Mouse (Mus musculus) hindbrain, embryonic 11.5 days (tissue): ENCODE data around the gene Pbrm1. TPM values are rescaled to one million over a fixed set of nuclear protein-coding genes. Genes with fewer than 3 reads are reported as not detected.

Source experiments
- ATAC-seq: fragments of 200-750 bp; cut with Nextera tagmentation; 2 replicates; pipeline ENCODE4 v1.8.0; 2017; ENCODE audit warnings: mild to moderate bottlenecking, moderate TSS enrichment, moderate library complexity; ENCODE audit not compliant: low FRiP score
- DNase-seq: peaks from one replicate; pipeline ENCODE4 v3.0.0-alpha.2; 2015; ENCODE audit warnings: low spot score
- H3K27ac ChIP-seq: fragments of 300-500 bp; sonication (generic); 2 replicates; pipeline ENCODE4 v1.5.1; 2014; ENCODE audit warnings: mild to moderate bottlenecking, low read depth, low read length
- H3K27me3 ChIP-seq: fragments of 300-500 bp; sonication (generic); 2 replicates; pipeline ENCODE4 v1.6.1; 2014; ENCODE audit warnings: mild to moderate bottlenecking, low read length, moderate library complexity, mixed read lengths; ENCODE audit not compliant: control insufficient read depth, insufficient read depth
- H3K36me3 ChIP-seq: fragments of 300-500 bp; sonication (generic); 2 replicates; pipeline ENCODE4 v1.6.1; 2014; ENCODE audit warnings: mild to moderate bottlenecking, low read length, moderate library complexity, mixed read lengths; ENCODE audit not compliant: control insufficient read depth, insufficient read depth
- H3K4me1 ChIP-seq: fragments of 300-500 bp; sonication (generic); replicated peaks from 2 replicates; pipeline ENCODE4 v1.6.1; 2014; ENCODE audit warnings: low read length, mixed read lengths; ENCODE audit not compliant: control insufficient read depth, insufficient read depth
- H3K4me2 ChIP-seq: fragments of 300-500 bp; sonication (generic); replicated peaks from 2 replicates; pipeline ENCODE4 v1.6.1; 2014; ENCODE audit warnings: mild to moderate bottlenecking, low read depth, low read length
- H3K4me3 ChIP-seq: fragments of 300-500 bp; sonication (generic); 2 replicates; pipeline ENCODE4 v1.5.1; 2014; ENCODE audit warnings: low read depth, low read length
- H3K9ac ChIP-seq: fragments of 300-500 bp; sonication (generic); 2 replicates; pipeline ENCODE4 v1.6.1; 2014; ENCODE audit warnings: low read depth, low read length
- H3K9me3 ChIP-seq: fragments of 300-500 bp; sonication (generic); 2 replicates; pipeline ENCODE4 v1.6.1; 2016; ENCODE audit warnings: low read length; ENCODE audit not compliant: control insufficient read depth
- WGBS: fragments of 180-500 bp; shearing (Covaris S2); extraction: QIAGEN DNeasy Blood & Tissue Kit; methylation state at CpG from one replicate; pipeline ENCODE4 v1.1.7; 2014; 5-methylcytosine and 5-hydroxymethylcytosine counted together
- polyA plus RNA-seq: library from polyadenylated mRNA; unstranded; fragments of >200 nt; fragmentation: Nextera tagmentation; extraction: Ambion mirVana; gene quantifications from 2 replicates; pipeline ENCODE4 v1.2.1, GENCODE M21; 2014

The Pbrm1 gene
- polyA plus RNA-seq, 1 experiment from 2014 or later = 139 TPM

DNA sequence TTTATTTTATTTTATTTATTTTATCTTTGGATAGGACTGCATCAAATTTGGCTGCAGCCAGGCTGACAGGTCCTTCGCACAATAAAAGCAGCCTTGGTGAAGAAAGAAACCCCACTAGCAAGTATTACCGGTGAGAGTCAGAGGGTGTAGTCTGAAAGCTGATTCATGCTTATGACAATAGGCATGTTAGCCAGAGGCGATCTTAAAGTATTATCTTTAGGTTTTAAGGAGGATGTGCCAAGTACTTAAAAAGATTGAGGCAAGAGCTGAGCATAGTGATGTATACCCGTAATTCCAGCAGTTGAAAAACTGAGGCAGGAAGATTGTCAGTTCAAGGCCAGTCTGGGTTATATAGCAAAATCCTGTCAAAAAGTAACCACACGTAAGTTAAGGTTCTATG is 26.4 kb downstream of the Pbrm1 start:
- Histone ChIP-seq H3K9me3 (no peaks in the 10 kb centered on the region), H3K4me1 (no peaks in the 10 kb centered on the region), H3K27ac (no peak overlapping the region), H3K4me2 (no peak overlapping the region), H3K36me3 (peaks cover 13% of the 10 kb centered on the region; the same call in 1 of the 2 replicates), H3K4me3 (no peak overlapping the region), H3K27me3 (no peaks in the 10 kb centered on the region), H3K9ac (no peak overlapping the region)
- 93% methylated on average over 5 of the region's 5 CpGs for WGBS
- DNase-seq = no peak
- ATAC-seq = no peak

DNA sequence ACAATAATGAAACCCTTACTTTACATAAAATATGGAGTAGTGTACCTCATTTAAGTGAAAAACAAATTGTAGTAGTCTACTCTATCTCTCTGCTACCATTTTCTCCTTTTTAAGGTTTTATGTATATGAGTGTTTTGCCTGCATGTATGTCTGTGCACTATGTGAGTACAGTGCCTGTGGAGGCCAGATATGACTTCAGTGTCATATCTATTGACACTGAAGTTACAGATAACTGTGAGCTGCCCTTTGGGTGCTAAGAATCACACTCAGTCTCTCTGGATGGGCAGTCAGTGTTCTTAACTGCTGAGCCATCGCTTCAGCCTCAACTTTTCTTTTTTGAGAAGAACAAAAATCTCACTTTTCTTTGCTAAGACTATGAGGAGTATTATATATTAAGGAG is 26.9 kb downstream of the Pbrm1 start:
- Histone ChIP-seq H3K4me3 (no peak overlapping the region), H3K27ac (no peak overlapping the region), H3K4me2 (no peak overlapping the region), H3K36me3 (peaks cover 15% of the 10 kb centered on the region; the same call in 1 of the 2 replicates), H3K9me3 (no peaks in the 10 kb centered on the region), H3K27me3 (no peaks in the 10 kb centered on the region), H3K4me1 (no peaks in the 10 kb centered on the region), H3K9ac (no peak overlapping the region)
- ATAC-seq (no peak), DNase-seq (no peak)
- 83% methylated on average over 1 of the region's 1 CpGs for WGBS

GRCm38 (mm10) chr14:31062277-31062676 is 43.3 kb downstream of the Pbrm1 start:
- Histone ChIP-seq H3K9me3 (no peaks in the 10 kb centered on the region), H3K4me1 (no peaks in the 10 kb centered on the region), H3K27ac (no peak overlapping the region), H3K4me3 (no peak overlapping the region), H3K36me3 (peaks cover 24% of the 10 kb centered on the region), H3K9ac (no peak overlapping the region), H3K27me3 (no peaks in the 10 kb centered on the region), H3K4me2 (no peak overlapping the region)
- 82% methylated on average over 1 of the region's 1 CpGs for WGBS
- ATAC-seq = no peak
- DNase-seq = no peak

DNA sequence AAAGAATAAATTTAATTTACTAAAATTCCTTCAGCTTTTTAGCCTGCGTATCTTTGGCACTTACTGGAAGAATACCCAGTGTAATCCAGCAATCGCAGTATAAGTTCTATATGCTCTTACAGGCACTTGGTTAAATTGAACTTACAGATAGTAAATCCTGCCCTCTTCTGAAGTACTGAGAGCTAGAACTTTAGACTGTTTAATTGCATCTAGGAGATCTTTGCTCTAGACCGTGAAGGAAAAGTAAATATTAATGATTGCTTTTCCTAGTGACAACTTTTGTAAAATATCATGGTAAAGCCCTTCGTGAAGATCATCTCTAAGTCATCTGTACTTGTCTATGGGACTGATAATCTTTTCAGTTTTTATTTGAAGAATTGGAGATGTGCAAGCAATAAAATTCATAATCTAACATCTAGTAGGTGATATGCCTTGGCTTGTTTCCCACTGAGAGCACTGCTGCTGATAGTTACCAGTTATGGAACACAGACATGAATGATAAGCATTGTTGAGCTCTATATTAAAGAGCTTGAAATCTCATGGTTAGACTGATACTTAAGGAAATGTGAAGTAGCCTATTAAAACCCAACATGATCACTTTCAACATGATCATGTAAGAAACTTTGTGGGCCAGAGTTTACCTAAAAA is 50.3 kb downstream of the Pbrm1 start:
- no peak overlapping the region for H3K9ac ChIP-seq
- DNase-seq = no peak
- H3K4me3 ChIP-seq = no peak overlapping the region
- 96% methylated on average over 4 of the region's 4 CpGs for WGBS
- no peak overlapping the region for H3K27ac ChIP-seq
- no peaks in the 10 kb centered on the region for H3K27me3 ChIP-seq
- H3K36me3 ChIP-seq = peaks cover 6% of the 10 kb centered on the region
- H3K4me1 ChIP-seq = no peaks in the 10 kb centered on the region
- H3K9me3 ChIP-seq = no peaks in the 10 kb centered on the region
- no peak overlapping the region for H3K4me2 ChIP-seq
- no peak for ATAC-seq

DNA sequence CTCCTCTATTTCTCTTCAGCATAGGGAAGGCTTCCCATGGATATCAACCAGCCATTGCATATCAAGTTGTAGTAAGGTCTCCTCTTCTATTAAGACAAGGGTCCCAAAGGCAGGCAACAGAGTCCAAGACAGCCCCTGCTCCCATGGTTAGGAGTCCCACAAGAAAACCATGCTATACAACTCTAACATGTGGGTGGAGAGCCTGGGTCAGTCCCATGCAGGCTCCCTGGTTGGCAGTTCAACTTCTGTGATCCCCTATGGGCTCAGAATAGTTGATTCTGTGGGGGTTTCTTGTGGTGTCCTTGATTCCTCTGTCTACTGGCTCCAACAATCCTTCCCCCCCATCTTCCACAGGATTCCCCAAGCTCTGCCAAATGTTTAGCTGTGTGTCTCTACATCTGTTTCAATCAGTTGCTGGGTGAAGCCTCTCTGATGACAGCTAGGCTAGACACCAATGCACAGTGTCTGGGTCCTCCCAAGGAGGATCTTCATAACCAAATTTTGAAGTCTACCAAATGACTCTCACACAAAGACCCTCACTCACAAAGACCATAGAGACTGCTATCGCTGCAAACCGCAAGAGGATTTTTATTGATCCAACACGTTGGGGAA is 59.8 kb downstream of the Pbrm1 start:
- H3K4me3 ChIP-seq = no peak overlapping the region
- H3K4me2 ChIP-seq = no peak overlapping the region
- no peaks in the 10 kb centered on the region for H3K4me1 ChIP-seq
- no peak for ATAC-seq
- no peak for DNase-seq
- no peaks in the 10 kb centered on the region for H3K27me3 ChIP-seq
- 97% methylated on average over 3 of the region's 3 CpGs for WGBS
- peaks cover 19% of the 10 kb centered on the region for H3K36me3 ChIP-seq
- H3K27ac ChIP-seq = no peak overlapping the region
- no peaks in the 10 kb centered on the region for H3K9me3 ChIP-seq
- no peak overlapping the region for H3K9ac ChIP-seq

GRCm38 (mm10) chr14:31079313-31080028 is 60.5 kb downstream of the Pbrm1 start:
- DNase-seq (no peak), ATAC-seq (no peak)
- Histone ChIP-seq H3K9ac (no peak overlapping the region), H3K27me3 (no peaks in the 10 kb centered on the region), H3K4me3 (no peak overlapping the region), H3K4me1 (no peaks in the 10 kb centered on the region), H3K9me3 (no peaks in the 10 kb centered on the region), H3K4me2 (no peak overlapping the region), H3K27ac (no peak overlapping the region), H3K36me3 (peaks cover 17% of the 10 kb centered on the region)
- WGBS = 91% methylated on average over 3 of the region's 3 CpGs

- Histone ChIP-seq H3K4me3 (no peak overlapping the region), H3K9ac (no peak overlapping the region), H3K9me3 (no peaks in the 10 kb centered on the region), H3K27ac (no peak overlapping the region), H3K4me2 (no peak overlapping the region), H3K36me3 (peaks cover 12% of the 10 kb centered on the region), H3K27me3 (no peaks in the 10 kb centered on the region), H3K4me1 (no peaks in the 10 kb centered on the region)
- DNase-seq = no peak
- ATAC-seq = no peak
These were observed 62.2 kb downstream of the Pbrm1 start for GRCm38 (mm10) chr14:31081147-31081546.

GRCm38 (mm10) chr14:31087433-31087832 is 68.5 kb downstream of the Pbrm1 start:
- Histone ChIP-seq H3K36me3 (peaks cover 9% of the 10 kb centered on the region), H3K9me3 (no peaks in the 10 kb centered on the region), H3K4me2 (no peak overlapping the region), H3K27me3 (no peaks in the 10 kb centered on the region), H3K4me3 (no peak overlapping the region), H3K27ac (no peak overlapping the region), H3K4me1 (no peaks in the 10 kb centered on the region), H3K9ac (no peak overlapping the region)
- 84% methylated on average over 6 of the region's 6 CpGs for WGBS
- DNase-seq (no peak), ATAC-seq (no peak)

GRCm38 (mm10) chr14:31088515-31088914 is 69.6 kb downstream of the Pbrm1 start:
- Histone ChIP-seq H3K27ac (no peak overlapping the region), H3K4me1 (no peaks in the 10 kb centered on the region), H3K4me3 (no peak overlapping the region), H3K9me3 (no peaks in the 10 kb centered on the region), H3K27me3 (no peaks in the 10 kb centered on the region), H3K4me2 (no peak overlapping the region), H3K36me3 (peaks cover 8% of the 10 kb centered on the region), H3K9ac (no peak overlapping the region)
- DNase-seq (no peak), ATAC-seq (no peak)
- 97% methylated on average over 2 of the region's 2 CpGs for WGBS
